Comparison of ENCODE assay signal across 17 mouse cellular contexts in genomic region chr9:63087195-63087594, GRCm38 (mm10).
DNase-seq lines count a peak whose midpoint lies in the region.
"Had no signal": no experiment of that assay in that cellular context is flagged by ENCODE, and none has a peak within 500 bp of the region (broad histone marks: within the 10 kb centered on the region; RNA-seq: fewer than 3 reads in every experiment).

No protein-coding gene starts in this region.

- DNase-seq in gastrocnemius, adult 18-20 months (ENCODE audit: low spot score) = peak; percentile 33
- no peak for DNase-seq in gastrocnemius, postnatal 10 days
- peak; percentile 41 for DNase-seq in gastrocnemius, postnatal 25 days
- no peak for DNase-seq in gastrocnemius, postnatal 4 days (ENCODE audit: low spot score in 2 of 2)
- peak; percentile 52 for DNase-seq in testis, postnatal 14 days (ENCODE audit: low spot score)
- DNase-seq in testis, postnatal 10 days (ENCODE audit: low spot score) = no peak
- DNase-seq in cerebellum, adult 11 months = no peak
- DNase-seq: adrenal gland, adult 8-10 months; adrenal gland, postnatal 14 days; adrenal gland, postnatal 36 days; B cell, adult 2 months; cerebellum, adult 18-20 months; cerebellum, adult 8-10 months; cerebellum, adult 9-11 months; cerebellum, postnatal 14 days; cerebellum, postnatal 36 days; embryo, embryonic 11 days had no signal

Comparison
In these comparisons a context has a peak if more than half of its experiments do, and no peak if none do; other contexts are left out.
1. DNase-seq: peak in gastrocnemius, adult 18-20 months (single experiment), gastrocnemius, postnatal 25 days (single experiment) and testis, postnatal 14 days (single experiment); none in gastrocnemius, postnatal 10 days (single experiment), gastrocnemius, postnatal 4 days (0 of 2), testis, postnatal 10 days (single experiment) and cerebellum, adult 11 months (single experiment).